Mouse (Mus musculus) ovary, postnatal 10 days (tissue): Measurements from ENCODE around the gene Gm4744.
"Not testable (repeated sequence)": the region's sequence is repeated elsewhere in the genome, so short reads cannot be mapped to it uniquely, and the experiment has no call there.

Source experiments
- DNase-seq: peaks from one replicate; pipeline ENCODE4 v3.0.0; 2022; ENCODE audit warnings: low spot score

Gene Gm4744

DNA sequence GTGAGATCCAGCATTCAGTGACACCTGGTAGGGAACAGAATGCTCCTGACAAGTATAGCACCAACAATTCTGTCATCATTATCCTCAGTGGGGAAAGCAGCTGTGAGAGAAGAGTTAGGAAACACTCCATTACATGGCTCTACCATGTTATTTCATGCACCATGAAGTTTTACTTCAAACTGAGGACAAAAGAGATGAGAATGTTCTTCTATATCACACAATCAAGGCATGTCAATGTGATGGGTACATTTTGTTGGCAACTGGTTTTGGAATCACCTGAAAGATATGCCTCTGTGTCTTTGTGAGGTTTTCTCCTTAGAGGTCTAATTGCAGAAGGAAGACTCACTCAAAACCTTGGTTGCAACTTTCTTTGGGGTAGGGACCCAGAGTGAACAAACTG is at the start of gene Gm4744:
Gene Gm4744 (minus strand): TSS at position 101 of the 400 bp plus-strand sequence.
- DNase-seq: no peak

GRCm38 (mm10) chr6:40999379-40999778 is 47.7 kb upstream of the Gm4744 start, which contains the start of gene Gm2663:
Gm2663 (minus strand) TSS chr6:40999479.
- DNase-seq: not testable (repeated sequence)

- DNase-seq: not testable (repeated sequence)
Measured at GRCm38 (mm10) chr6:40964454-40964853, 12.8 kb upstream of the Gm4744 start, which contains the start of gene 1810009J06Rik. 1810009J06Rik (plus strand) TSS chr6:40964754.

DNA sequence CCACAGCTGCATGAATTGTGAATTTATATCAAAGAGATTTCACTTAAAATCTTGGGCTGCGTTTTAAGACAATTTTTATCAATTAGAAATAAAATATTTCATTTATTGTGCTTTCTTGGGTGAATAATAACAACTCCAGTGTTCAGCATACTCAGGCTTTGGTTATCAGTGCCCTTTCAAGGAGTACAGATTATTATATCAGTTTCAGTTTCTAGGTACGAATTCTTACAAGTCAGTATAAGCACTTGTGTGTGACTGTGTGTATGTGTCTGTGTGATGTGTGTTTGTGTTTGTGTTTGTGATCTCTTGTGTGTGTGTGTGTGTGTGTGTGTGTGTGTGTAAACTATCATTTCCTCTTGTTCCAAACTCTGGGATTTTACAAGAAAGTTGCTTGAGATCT is 2.0 kb upstream of the Gm4744 start:
- no peak for DNase-seq

- DNase-seq: no peak
Measured at GRCm38 (mm10) chr6:40940457-40940856, 11.2 kb downstream of the Gm4744 start, which contains the start of gene 1700074P13Rik. 1700074P13Rik (minus strand) TSS chr6:40940557.

DNA sequence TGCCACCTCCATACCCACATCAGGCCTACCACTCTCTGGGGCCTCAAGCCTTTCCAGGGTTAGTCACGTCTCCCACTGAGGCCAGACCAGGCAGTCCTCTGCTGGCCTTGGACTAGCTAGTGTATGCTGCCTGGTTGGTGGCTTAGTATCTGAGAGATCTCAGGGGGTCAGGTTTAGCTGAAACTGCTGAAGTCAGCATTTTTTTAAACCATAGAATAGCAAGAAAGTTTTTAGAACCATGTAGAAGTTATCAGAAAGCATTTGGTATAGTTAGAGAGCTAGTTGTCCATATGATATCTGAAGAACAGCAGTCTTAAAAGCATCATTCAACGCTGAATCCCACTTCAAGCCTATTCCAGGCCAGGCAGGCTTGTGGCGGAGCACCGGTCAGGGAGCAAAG is 31.7 kb downstream of the Gm4744 start:
- no peak for DNase-seq

GRCm38 (mm10) chr6:40900287-40900686 is 51.4 kb downstream of the Gm4744 start, which contains the start of gene Prss58:
Prss58 (minus strand) TSS chr6:40900387.
- no peak for DNase-seq
